Mouse (Mus musculus) liver, embryonic 12.5 days (tissue): ENCODE measurements around the gene Cope. TPM values are rescaled to one million over a fixed set of nuclear protein-coding genes. Genes with fewer than 3 reads are reported as not detected.
A peak's percentile ranks its signal among the peaks of the same experiment; 100 is the strongest.

ENCODE experiments used
- ATAC-seq: fragments of 200-750 bp; cut with Nextera tagmentation; 2 replicates; pipeline ENCODE4 v1.8.0; 2017; ENCODE audit warnings: moderate number of reproducible peaks, mild to moderate bottlenecking, moderate library complexity
- H3K27ac ChIP-seq: fragments of 300-500 bp; sonication (generic); 2 replicates; pipeline ENCODE4 v1.5.1; 2016; ENCODE audit warnings: mild to moderate bottlenecking
- H3K27me3 ChIP-seq: fragments of 300-500 bp; sonication (generic); replicated peaks from 2 replicates; pipeline ENCODE4 v1.6.1; 2016; ENCODE audit warnings: mild to moderate bottlenecking, moderate library complexity
- H3K36me3 ChIP-seq: fragments of 300-500 bp; sonication (generic); 2 replicates; pipeline ENCODE4 v1.6.1; 2016; ENCODE audit warnings: mild to moderate bottlenecking, moderate library complexity
- H3K4me1 ChIP-seq: fragments of 300-500 bp; sonication (generic); 2 replicates; pipeline ENCODE4 v1.6.1; 2016
- H3K4me2 ChIP-seq: fragments of 300-500 bp; sonication (generic); 2 replicates; pipeline ENCODE4 v1.6.1; 2016; ENCODE audit warnings: mild to moderate bottlenecking, moderate library complexity
- H3K4me3 ChIP-seq: fragments of 300-500 bp; sonication (generic); 2 replicates; pipeline ENCODE4 v1.5.1; 2016; ENCODE audit warnings: mild to moderate bottlenecking, moderate library complexity
- H3K9ac ChIP-seq: fragments of 300-500 bp; sonication (generic); 2 replicates; pipeline ENCODE4 v1.6.1; 2016; ENCODE audit warnings: mild to moderate bottlenecking, moderate library complexity
- H3K9me3 ChIP-seq: fragments of 300-500 bp; sonication (generic); replicated peaks from 2 replicates; pipeline ENCODE4 v1.6.1; 2016; ENCODE audit warnings: mild to moderate bottlenecking, moderate library complexity
- WGBS: fragments of 180-500 bp; shearing (Covaris S2); methylation state at CpG from one replicate; pipeline ENCODE4 v1.1.7; 2016; ENCODE audit not compliant: insufficient replicate concordance; 5-methylcytosine and 5-hydroxymethylcytosine counted together
- polyA plus RNA-seq: library from polyadenylated mRNA; unstranded; fragments of >200 nt; fragmentation: Nextera tagmentation; extraction: Ambion mirVana; gene quantifications from 2 replicates; pipeline ENCODE4 v1.2.1, GENCODE M21; 2016

Cope gene
- polyA plus RNA-seq, 1 experiment from 2014 or later: 212 TPM

DNA sequence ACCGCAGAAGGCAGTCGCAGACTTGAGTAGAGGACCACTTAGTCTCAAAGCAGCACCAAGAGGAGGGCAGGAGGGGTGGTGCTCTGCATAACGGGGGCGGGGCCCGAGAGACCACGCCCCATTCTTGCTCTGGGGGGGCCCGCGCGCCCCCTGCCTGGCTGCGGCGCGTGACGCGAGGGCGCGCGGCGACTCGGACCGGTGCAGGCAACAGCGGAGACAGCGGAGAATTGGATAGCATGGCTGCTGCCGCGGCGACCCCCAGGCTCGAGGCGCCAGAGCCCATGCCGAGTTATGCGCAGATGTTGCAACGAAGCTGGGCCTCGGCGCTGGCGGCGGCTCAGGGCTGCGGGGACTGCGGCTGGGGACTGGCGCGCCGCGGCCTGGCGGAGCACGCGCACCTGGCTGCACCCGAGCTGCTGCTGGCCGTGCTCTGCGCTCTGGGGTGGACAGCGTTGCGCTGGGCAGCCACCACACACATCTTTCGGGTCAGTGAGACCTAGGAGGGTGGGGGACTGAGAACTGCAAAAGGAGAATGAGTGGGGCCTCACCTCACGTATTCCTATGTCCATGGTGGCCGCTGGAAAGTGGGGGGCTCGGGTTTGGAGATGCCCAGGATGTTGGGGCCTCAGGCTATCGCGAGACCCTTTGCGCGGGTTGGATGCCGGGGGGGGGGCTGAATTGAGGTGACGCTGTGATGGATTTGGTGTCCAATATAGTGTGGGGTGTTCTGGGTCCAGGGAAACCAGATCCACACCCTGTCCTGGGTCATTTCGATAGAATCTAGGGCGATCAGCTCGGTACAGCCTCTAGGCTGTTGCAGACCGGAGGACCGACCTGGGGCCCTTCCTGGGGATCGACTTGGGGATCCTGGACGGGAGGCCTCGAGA lies 13.5 kb downstream of the Cope start, which contains the start of gene Cers1:
TSS of gene Cers1 (plus strand) at position 152 of the 887 bp plus-strand sequence.
- H3K9me3 ChIP-seq: no peaks in the 10 kb centered on the region
- peak within 1 kb of the TSS; percentile 70 for H3K9ac ChIP-seq
- H3K27ac ChIP-seq: no peak within 1 kb of the TSS
- H3K4me1 ChIP-seq: peaks cover 22% of the 10 kb centered on the region
- WGBS: 4% methylated on average over 66 of the region's 66 CpGs
- H3K4me2 ChIP-seq: peak within 1 kb of the TSS; percentile 86
- ATAC-seq: peak; percentile 33; the same call in 1 of the 2 replicates
- H3K36me3 ChIP-seq: peaks cover 30% of the 10 kb centered on the region
- peak within 1 kb of the TSS; percentile 58 for H3K4me3 ChIP-seq
- H3K27me3 ChIP-seq: peaks cover 51% of the 10 kb centered on the region

- no peak overlapping the region for H3K27ac ChIP-seq
- peak overlapping the region; percentile 86 for H3K4me2 ChIP-seq
- WGBS: 24% methylated on average over 15 of the region's 15 CpGs
- no peak overlapping the region for H3K4me3 ChIP-seq
- peaks cover 21% of the 10 kb centered on the region for H3K36me3 ChIP-seq
- H3K4me1 ChIP-seq: peaks cover 22% of the 10 kb centered on the region
- H3K9ac ChIP-seq: no peak overlapping the region
- H3K27me3 ChIP-seq: peaks cover 51% of the 10 kb centered on the region
- ATAC-seq: 0 out of 2 replicates have a peak, but pooled peaks have one; percentile 14
- H3K9me3 ChIP-seq: no peaks in the 10 kb centered on the region
These were observed 14.5 kb downstream of the Cope start for GRCm38 (mm10) chr8:70316511-70317504.

- H3K4me3 ChIP-seq: no peak overlapping the region
- no peak overlapping the region for H3K27ac ChIP-seq
- peaks cover 51% of the 10 kb centered on the region for H3K27me3 ChIP-seq
- 60% methylated on average over 5 of the region's 5 CpGs for WGBS
- peaks cover 10% of the 10 kb centered on the region for H3K36me3 ChIP-seq
- no peak overlapping the region for H3K9ac ChIP-seq
- peaks cover 22% of the 10 kb centered on the region for H3K4me1 ChIP-seq
- H3K4me2 ChIP-seq: no peak overlapping the region
- H3K9me3 ChIP-seq: no peaks in the 10 kb centered on the region
- no peak for ATAC-seq
These were observed 15.6 kb downstream of the Cope start for GRCm38 (mm10) chr8:70317872-70318271.

GRCm38 (mm10) chr8:70323716-70324115 lies 21.4 kb downstream of the Cope start:
- no peak overlapping the region for H3K27ac ChIP-seq
- H3K4me3 ChIP-seq: no peak overlapping the region
- no peaks in the 10 kb centered on the region for H3K9me3 ChIP-seq
- H3K27me3 ChIP-seq: peaks cover 15% of the 10 kb centered on the region
- ATAC-seq: no peak
- H3K36me3 ChIP-seq: no peaks in the 10 kb centered on the region
- 78% methylated on average over 3 of the region's 3 CpGs for WGBS
- H3K4me1 ChIP-seq: peaks cover 22% of the 10 kb centered on the region
- H3K9ac ChIP-seq: no peak overlapping the region
- no peak overlapping the region for H3K4me2 ChIP-seq

DNA sequence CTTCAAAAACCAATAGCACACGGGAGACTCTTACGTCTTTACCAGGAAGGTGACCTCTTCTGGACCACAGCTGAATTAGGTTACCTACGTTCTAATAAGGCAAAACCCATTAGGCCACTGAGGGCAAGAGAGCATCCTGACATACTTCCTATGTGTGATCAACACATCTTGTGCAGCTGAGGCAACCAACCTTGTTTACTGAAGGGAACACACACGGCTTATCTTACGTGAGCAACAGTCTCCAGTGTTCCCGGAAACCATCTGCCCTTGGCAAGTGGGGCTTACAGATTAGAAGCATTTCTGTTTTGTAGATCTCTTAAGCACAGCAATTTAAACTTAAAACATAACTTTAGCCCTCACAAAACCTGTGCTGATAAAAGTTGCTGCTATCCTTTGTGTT lies 25.2 kb downstream of the Cope start:
- Histone ChIP-seq H3K4me3 (no peak overlapping the region), H3K4me1 (peaks cover 57% of the 10 kb centered on the region), H3K27me3 (peaks cover 23% of the 10 kb centered on the region), H3K4me2 (peak overlapping the region; percentile 19), H3K9ac (peak overlapping the region; percentile 40), H3K9me3 (no peaks in the 10 kb centered on the region), H3K27ac (peak overlapping the region; percentile 92), H3K36me3 (peaks cover 21% of the 10 kb centered on the region)
- ATAC-seq: peak; percentile 81
- WGBS: 60% methylated on average over 6 of the region's 6 CpGs

DNA sequence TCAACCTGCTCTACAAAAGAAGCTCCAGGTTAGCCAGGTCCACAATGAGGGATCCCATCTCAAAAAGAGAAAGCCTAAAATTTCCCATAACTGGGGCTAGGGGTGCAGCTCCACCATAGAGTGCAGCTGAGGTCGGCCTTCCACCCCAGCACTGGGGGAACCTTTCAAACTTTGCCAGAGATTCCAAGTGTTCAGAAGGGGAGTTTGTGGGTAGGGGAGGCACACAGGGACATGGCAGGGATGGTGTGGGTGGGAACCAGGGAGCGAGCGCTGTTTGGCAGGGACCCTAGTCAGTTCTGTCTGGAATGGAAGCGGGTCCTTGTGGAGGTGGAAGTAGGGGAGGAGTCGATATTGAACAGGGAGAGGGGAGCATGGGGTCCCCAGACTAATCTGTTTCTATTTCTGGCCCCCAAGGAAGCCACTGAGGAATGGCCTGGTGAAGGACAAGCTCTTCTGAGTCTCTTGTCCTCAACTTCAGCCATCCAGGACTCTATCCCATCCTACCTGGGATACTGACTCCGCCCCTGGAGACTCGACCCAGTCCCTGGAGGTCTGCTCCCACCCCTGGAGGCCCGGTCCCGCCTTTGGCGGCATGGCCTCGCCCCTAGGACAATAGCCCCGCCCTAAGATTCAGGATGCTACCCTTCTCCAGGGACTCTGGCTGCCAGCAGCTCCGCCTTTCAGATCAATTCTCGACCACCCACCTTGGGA lies 27.0 kb downstream of the Cope start, which contains the start of gene Gdf1:
TSS of gene Gdf1 (plus strand) at position 694 of the 711 bp plus-strand sequence.
- Histone ChIP-seq H3K36me3 (peaks cover 39% of the 10 kb centered on the region), H3K4me3 (peak within 1 kb of the TSS; percentile 1; the same call in 1 of the 2 replicates), H3K9me3 (no peaks in the 10 kb centered on the region), H3K4me1 (peaks cover 58% of the 10 kb centered on the region), H3K4me2 (peak within 1 kb of the TSS; percentile 43), H3K9ac (no peak within 1 kb of the TSS; the same call in 1 of the 2 replicates), H3K27ac (peak within 1 kb of the TSS; percentile 92), H3K27me3 (peaks cover 18% of the 10 kb centered on the region)
- WGBS: 42% methylated on average over 14 of the region's 14 CpGs
- no peak for ATAC-seq

- Histone ChIP-seq H3K9me3 (no peaks in the 10 kb centered on the region), H3K4me1 (peaks cover 58% of the 10 kb centered on the region), H3K27ac (no peak overlapping the region), H3K9ac (no peak overlapping the region; the same call in 1 of the 2 replicates), H3K27me3 (peaks cover 18% of the 10 kb centered on the region), H3K36me3 (peaks cover 47% of the 10 kb centered on the region), H3K4me2 (peak overlapping the region; percentile 43), H3K4me3 (peak overlapping the region; percentile 1; the same call in 1 of the 2 replicates)
- ATAC-seq: peak; percentile 8; the same call in 1 of the 2 replicates
- WGBS: 26% methylated on average over 45 of the region's 45 CpGs
These were observed 27.8 kb downstream of the Cope start for GRCm38 (mm10) chr8:70329835-70330740.

DNA sequence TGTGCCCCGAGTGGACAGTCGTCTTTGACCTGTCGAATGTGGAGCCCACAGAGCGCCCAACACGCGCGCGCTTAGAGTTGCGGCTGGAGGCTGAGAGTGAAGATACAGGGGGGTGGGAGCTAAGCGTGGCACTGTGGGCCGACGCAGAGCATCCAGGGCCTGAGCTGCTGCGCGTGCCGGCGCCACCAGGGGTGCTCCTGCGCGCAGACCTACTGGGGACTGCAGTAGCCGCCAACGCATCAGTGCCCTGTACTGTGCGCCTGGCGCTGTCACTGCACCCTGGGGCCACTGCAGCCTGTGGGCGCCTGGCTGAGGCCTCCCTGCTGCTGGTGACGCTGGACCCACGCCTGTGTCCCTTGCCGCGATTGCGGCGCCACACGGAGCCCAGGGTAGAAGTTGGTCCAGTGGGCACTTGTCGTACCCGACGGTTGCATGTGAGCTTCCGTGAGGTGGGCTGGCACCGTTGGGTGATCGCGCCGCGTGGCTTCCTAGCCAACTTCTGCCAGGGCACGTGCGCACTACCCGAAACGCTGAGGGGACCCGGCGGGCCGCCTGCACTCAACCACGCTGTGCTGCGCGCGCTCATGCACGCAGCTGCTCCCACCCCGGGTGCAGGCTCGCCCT lies 28.5 kb downstream of the Cope start:
- WGBS: 54% methylated on average over 53 of the region's 53 CpGs
- Histone ChIP-seq H3K4me1 (peaks cover 55% of the 10 kb centered on the region), H3K4me2 (peak overlapping the region; percentile 43), H3K27me3 (peaks cover 18% of the 10 kb centered on the region), H3K27ac (no peak overlapping the region), H3K9me3 (no peaks in the 10 kb centered on the region), H3K9ac (no peak overlapping the region), H3K36me3 (peaks cover 55% of the 10 kb centered on the region), H3K4me3 (peak overlapping the region; percentile 1; the same call in 1 of the 2 replicates)
- peak; percentile 48 for ATAC-seq

DNA sequence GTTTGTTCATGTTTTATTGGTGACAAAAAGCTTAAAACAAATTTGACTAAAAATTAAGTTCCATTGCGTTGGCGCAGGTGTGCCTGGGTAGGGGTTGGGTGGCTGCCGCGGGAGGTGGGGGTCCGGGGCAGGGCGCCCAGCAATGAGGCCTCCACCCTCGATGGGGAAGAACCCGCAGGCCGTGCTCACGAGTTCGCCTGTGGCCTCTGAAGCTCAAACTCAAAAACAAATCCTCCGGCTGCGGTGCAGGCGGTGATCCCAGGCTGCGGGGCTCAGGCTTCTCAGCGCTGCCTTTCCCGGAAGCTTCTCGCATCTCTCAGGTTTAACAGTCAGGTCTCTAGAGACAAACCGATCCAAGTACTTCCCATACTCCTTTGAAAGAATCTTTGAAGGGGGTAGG lies 29.2 kb downstream of the Cope start:
- ATAC-seq: no peak
- no peak overlapping the region for H3K9ac ChIP-seq
- 90% methylated on average over 19 of the region's 19 CpGs for WGBS
- peaks cover 18% of the 10 kb centered on the region for H3K27me3 ChIP-seq
- no peak overlapping the region for H3K27ac ChIP-seq
- no peak overlapping the region for H3K4me2 ChIP-seq
- peaks cover 55% of the 10 kb centered on the region for H3K4me1 ChIP-seq
- peaks cover 61% of the 10 kb centered on the region for H3K36me3 ChIP-seq
- H3K4me3 ChIP-seq: 0 out of 2 replicates have a peak overlapping the region, but pooled peaks have one; percentile 1
- no peaks in the 10 kb centered on the region for H3K9me3 ChIP-seq
